Mouse (Mus musculus): ENCODE measurements around the gene Sord.

DNA sequence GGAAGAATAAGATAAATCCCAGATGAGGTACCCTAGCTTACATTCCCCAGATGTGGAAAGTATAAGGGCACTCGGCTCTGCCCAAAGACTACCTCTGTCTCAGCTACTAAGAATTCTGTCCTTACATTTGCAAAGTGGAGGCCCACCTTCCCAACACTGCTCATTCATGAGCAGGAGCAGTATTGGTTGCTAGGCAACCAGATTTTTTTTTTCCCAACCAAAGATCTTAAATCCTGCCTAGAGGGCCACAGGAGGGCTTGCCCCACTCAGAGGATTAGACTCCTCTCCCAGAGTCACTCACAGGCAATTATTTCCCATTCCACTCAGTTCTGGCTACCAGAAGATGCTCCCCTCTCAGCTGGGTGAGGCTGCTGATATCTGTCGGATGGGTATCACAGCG, 30.1 kb downstream of the Sord start:
- no peak for TF ChIP-seq CTCF (IDR thresholded peaks at IDR 0.05; ENCODE audit: insufficient read depth, low read depth, low read length)
- TF ChIP-seq POLR2A (IDR thresholded peaks at IDR 0.05; ENCODE audit: insufficient read depth, low read depth, low read length): no peak
